Mouse (Mus musculus) heart, embryonic 10.5 days (tissue): Measurements from ENCODE around the gene Metap1. TPM values are rescaled to one million over a fixed set of nuclear protein-coding genes. Genes with fewer than 3 reads are reported as not detected.

Experiments
- DNase-seq: peaks from one replicate; pipeline ENCODE4 v3.0.0-alpha.2; 2017; ENCODE audit warnings: low spot score
- H3K27ac ChIP-seq: fragments of 300-500 bp; sonication (generic); 2 replicates; pipeline ENCODE4 v1.5.1; 2016; ENCODE audit warnings: mild to moderate bottlenecking
- H3K27me3 ChIP-seq: fragments of 300-500 bp; sonication (generic); 2 replicates; pipeline ENCODE4 v1.6.1; 2016; ENCODE audit warnings: mild to moderate bottlenecking; ENCODE audit not compliant: poor library complexity, insufficient read depth, severe bottlenecking
- H3K36me3 ChIP-seq: fragments of 300-500 bp; sonication (generic); 2 replicates; pipeline ENCODE4 v1.6.1; 2016; ENCODE audit warnings: mild to moderate bottlenecking, moderate library complexity
- H3K4me1 ChIP-seq: fragments of 300-500 bp; sonication (generic); 2 replicates; pipeline ENCODE4 v1.6.1; 2016; ENCODE audit warnings: mild to moderate bottlenecking
- H3K4me3 ChIP-seq: fragments of 300-500 bp; sonication (generic); 2 replicates; pipeline ENCODE4 v1.5.1; 2016; ENCODE audit warnings: mild to moderate bottlenecking, moderate library complexity
- H3K9me3 ChIP-seq: fragments of 300-500 bp; sonication (generic); 2 replicates; pipeline ENCODE4 v1.6.1; 2016; ENCODE audit warnings: mild to moderate bottlenecking, moderate library complexity
- WGBS: fragments of 180-500 bp; shearing (Covaris S2); methylation state at CpG from one replicate; pipeline ENCODE4 v1.1.7; 2016; 5-methylcytosine and 5-hydroxymethylcytosine counted together
- polyA plus RNA-seq: library from polyadenylated mRNA; unstranded; fragments of >200 nt; fragmentation: Nextera tagmentation; extraction: Ambion mirVana; gene quantifications from 2 replicates; pipeline ENCODE4 v1.2.1, GENCODE M21; 2016

The Metap1 gene
- polyA plus RNA-seq, 1 experiment from 2014 or later = 47.1 TPM

DNA sequence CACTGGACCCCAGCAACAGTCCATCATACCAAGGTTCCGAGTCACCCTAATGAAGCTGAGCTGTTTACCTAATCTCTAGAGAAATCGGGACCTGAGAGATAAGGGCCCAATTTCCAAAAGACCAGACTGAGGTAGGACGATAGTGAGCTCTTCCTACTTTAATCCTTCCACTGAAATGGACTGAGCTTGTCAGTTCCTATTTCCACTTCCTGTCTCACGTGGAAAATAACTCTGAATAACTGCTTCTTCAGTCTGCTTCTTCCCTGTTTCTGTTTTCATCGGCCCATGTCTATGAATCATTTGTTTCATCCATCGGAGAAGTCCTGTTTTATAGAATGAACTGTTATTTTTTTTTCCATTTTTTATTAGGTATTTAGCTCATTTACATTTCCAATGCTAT, 29.9 kb upstream of the Metap1 start:
- H3K27me3 ChIP-seq = no peaks in the 10 kb centered on the region
- no peaks in the 10 kb centered on the region for H3K4me1 ChIP-seq
- DNase-seq = no peak
- 76% methylated on average over 6 of the region's 6 CpGs for WGBS
- H3K4me3 ChIP-seq = no peak overlapping the region
- H3K27ac ChIP-seq = no peak overlapping the region
- H3K36me3 ChIP-seq = no peaks in the 10 kb centered on the region
- no peaks in the 10 kb centered on the region for H3K9me3 ChIP-seq

DNA sequence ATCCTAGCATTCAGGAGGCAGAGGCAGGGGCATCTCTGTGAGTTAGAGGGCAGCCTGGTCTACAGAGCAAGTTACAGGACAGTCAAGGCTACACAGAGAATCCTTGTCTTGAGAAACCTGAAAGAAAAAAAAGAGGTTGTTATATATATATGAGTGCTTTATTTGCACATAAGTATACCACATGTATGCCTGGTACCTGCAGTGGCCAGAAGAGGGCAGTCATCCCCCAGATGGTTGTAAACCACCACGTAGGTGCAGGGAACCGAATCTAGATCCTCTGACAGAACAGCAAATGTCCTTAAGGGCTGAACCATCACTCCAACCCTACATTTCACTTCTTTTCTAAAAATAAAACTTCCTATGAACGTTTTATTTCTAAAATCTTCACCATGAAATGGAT, 28.6 kb upstream of the Metap1 start:
- WGBS = 50% methylated on average over 3 of the region's 3 CpGs
- H3K9me3 ChIP-seq = no peaks in the 10 kb centered on the region
- peak; percentile 60 for DNase-seq

DNA sequence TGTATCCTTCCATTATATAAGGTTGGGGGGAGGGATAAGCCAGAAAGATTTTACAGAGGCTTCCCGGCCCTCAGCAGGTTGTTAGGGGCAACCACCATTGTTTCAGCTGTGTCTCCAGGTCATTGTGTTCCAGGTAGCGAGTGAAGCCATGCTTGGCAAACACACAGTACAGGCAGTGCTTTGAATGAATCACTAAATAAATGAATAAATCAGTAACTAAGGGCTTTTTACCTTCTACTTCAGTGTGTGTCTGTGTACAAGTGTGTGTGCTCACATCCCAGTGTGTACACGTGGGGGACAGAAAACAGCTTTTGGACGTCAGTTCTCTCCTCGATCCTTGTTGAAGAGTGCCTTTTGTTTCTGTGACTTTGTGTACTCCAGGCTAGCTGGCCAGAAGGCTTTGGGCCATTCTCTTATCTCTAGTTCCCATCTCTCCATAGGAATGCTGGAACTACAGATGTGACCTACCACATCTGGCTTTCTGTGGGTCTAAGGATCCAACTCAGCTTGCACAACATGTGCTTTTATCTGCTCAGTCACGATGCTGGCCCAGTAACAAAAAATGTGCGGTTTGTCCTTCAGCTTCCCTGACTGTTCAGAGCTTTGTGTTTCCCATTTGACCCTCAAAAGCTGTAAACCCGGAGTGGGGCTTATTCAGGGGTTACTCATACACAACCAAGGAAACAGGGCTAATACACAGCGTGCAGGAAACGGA, 26.5 kb upstream of the Metap1 start:
- H3K9me3 ChIP-seq = no peaks in the 10 kb centered on the region
- no peaks in the 10 kb centered on the region for H3K27me3 ChIP-seq
- H3K4me1 ChIP-seq = no peaks in the 10 kb centered on the region
- no peak overlapping the region for H3K27ac ChIP-seq
- WGBS = 66% methylated on average over 10 of the region's 10 CpGs
- H3K4me3 ChIP-seq = no peak overlapping the region
- no peaks in the 10 kb centered on the region for H3K36me3 ChIP-seq
- peak; percentile 39 for DNase-seq

More for the DNA sequence above, 28.6 kb upstream of the Metap1 start:
- no peak overlapping the region for H3K4me3 ChIP-seq
- no peaks in the 10 kb centered on the region for H3K36me3 ChIP-seq
- H3K27me3 ChIP-seq = no peaks in the 10 kb centered on the region
- no peaks in the 10 kb centered on the region for H3K4me1 ChIP-seq
- no peak overlapping the region for H3K27ac ChIP-seq

GRCm38 (mm10) chr3:138514749-138515148, 25.4 kb upstream of the Metap1 start:
- H3K4me3 ChIP-seq = no peak overlapping the region
- DNase-seq = peak; percentile 31
- no peaks in the 10 kb centered on the region for H3K27me3 ChIP-seq
- H3K27ac ChIP-seq = no peak overlapping the region
- H3K36me3 ChIP-seq = no peaks in the 10 kb centered on the region
- no peaks in the 10 kb centered on the region for H3K4me1 ChIP-seq
- H3K9me3 ChIP-seq = no peaks in the 10 kb centered on the region
- WGBS = 65% methylated on average over 3 of the region's 3 CpGs

DNA sequence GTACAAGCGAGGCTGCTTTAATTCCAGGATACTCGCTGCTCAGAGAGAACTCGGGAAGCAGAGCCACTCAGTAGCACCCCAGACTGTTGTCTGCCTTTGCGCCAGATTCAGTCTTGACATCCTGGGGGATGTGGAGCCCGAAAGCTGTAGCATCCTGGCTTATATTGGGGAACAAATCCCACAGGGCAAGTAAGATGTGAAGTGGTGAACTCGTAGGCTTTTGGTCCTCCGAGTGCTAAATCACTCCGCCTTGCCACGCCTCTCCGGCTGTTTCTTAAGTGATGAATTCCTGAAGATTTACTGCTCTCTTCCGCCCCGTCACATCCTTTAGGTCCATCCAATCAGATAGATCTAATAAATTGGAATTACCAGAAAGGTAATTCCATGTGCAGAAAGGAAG, 23.9 kb upstream of the Metap1 start:
- no peaks in the 10 kb centered on the region for H3K4me1 ChIP-seq
- no peak overlapping the region for H3K27ac ChIP-seq
- no peaks in the 10 kb centered on the region for H3K9me3 ChIP-seq
- H3K36me3 ChIP-seq = no peaks in the 10 kb centered on the region
- DNase-seq = no peak
- H3K4me3 ChIP-seq = no peak overlapping the region
- no peaks in the 10 kb centered on the region for H3K27me3 ChIP-seq
- WGBS = 79% methylated on average over 12 of the region's 12 CpGs

GRCm38 (mm10) chr3:138510471-138510870, 21.2 kb upstream of the Metap1 start:
- Histone ChIP-seq H3K36me3 (no peaks in the 10 kb centered on the region), H3K27me3 (peaks cover 4% of the 10 kb centered on the region), H3K4me3 (no peak overlapping the region), H3K27ac (no peak overlapping the region), H3K4me1 (no peaks in the 10 kb centered on the region), H3K9me3 (no peaks in the 10 kb centered on the region)
- 80% methylated on average over 5 of the region's 5 CpGs for WGBS
- DNase-seq = peak; percentile 50

DNA sequence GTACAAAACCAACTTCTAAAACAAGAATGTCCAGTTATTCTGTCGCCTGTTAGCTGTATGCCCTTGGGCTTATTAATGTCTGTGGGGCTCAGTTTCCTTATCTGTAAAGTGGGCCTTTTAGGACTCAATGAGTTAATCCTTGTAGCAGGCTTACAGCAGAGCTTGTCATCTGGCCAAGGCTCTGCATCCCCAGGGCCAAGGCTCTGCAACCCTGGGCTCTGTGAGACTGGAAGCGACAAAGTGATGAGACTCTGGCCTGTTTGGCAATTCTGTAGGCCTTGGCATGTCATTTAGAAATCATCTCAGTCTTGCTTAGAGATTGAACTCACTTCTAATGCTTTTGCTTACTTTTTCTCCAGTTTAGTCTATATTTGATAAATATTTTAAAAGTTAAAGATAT, 20.3 kb upstream of the Metap1 start:
- DNase-seq = no peak
- H3K36me3 ChIP-seq = no peaks in the 10 kb centered on the region
- H3K4me1 ChIP-seq = no peaks in the 10 kb centered on the region
- no peak overlapping the region for H3K4me3 ChIP-seq
- H3K27me3 ChIP-seq = peaks cover 12% of the 10 kb centered on the region
- no peak overlapping the region for H3K27ac ChIP-seq
- H3K9me3 ChIP-seq = no peaks in the 10 kb centered on the region
- WGBS = 78% methylated on average over 2 of the region's 2 CpGs

GRCm38 (mm10) chr3:138506749-138507148, 17.4 kb upstream of the Metap1 start:
- no peak overlapping the region for H3K4me3 ChIP-seq
- 54% methylated on average over 6 of the region's 6 CpGs for WGBS
- no peaks in the 10 kb centered on the region for H3K9me3 ChIP-seq
- no peaks in the 10 kb centered on the region for H3K36me3 ChIP-seq
- H3K27ac ChIP-seq = no peak overlapping the region
- peaks cover 12% of the 10 kb centered on the region for H3K27me3 ChIP-seq
- H3K4me1 ChIP-seq = peaks cover 5% of the 10 kb centered on the region; the same call in 1 of the 2 replicates
- no peak for DNase-seq

- peaks cover 15% of the 10 kb centered on the region for H3K27me3 ChIP-seq
- 30% methylated on average over 11 of the region's 11 CpGs for WGBS
- peaks cover 5% of the 10 kb centered on the region; the same call in 1 of the 2 replicates for H3K4me1 ChIP-seq
- H3K36me3 ChIP-seq = no peaks in the 10 kb centered on the region
- peak; percentile 89 for DNase-seq
- no peak overlapping the region for H3K27ac ChIP-seq
- H3K4me3 ChIP-seq = no peak overlapping the region
- no peaks in the 10 kb centered on the region for H3K9me3 ChIP-seq
Measured at GRCm38 (mm10) chr3:138503754-138504153, 14.4 kb upstream of the Metap1 start.

DNA sequence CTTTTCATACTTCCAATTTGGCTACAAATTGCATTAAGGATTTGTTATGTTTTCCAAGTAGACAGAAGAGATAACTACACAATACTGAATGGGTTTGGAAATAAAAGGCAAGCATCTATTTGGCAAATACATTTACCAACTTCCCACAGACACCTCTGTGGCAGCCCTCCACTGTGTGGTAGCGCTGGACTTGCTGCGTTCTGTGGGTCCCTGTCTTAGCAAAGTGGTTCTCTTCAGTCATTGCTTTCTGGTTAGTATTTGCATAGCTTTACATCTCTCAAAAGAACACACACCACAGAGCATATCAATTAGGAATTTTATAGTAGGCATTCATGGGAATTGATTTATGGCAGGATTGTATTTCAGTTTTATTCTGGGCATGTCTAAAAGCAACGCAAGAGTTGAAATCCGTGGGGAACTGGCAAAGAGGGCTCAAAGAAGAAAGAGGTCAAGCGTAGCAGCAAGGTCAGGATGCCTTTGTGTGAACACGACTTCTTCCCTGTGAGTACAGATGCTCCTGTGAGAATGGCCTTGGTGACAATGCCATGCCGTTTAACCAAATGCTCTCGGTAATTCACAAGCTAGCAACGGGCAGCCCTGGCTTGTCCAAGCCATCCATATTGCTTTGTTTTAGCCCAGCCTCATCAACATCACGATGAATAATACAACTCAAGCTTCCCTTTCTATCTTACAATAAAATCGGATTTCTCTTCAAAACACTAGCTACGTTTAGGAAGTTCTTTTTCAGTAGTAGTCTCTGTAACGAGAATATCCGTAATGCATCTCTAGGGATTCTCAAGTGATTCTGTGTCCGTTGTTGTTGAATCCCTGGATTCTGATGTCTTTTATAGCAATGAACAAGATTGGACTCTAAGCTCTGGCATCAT, 10.8 kb upstream of the Metap1 start:
- DNase-seq = no peak
- WGBS = 75% methylated on average over 15 of the region's 15 CpGs
- Histone ChIP-seq H3K4me1 (peaks cover 5% of the 10 kb centered on the region; the same call in 1 of the 2 replicates), H3K27me3 (peaks cover 7% of the 10 kb centered on the region; the same call in 1 of the 2 replicates), H3K27ac (no peak overlapping the region), H3K36me3 (no peaks in the 10 kb centered on the region), H3K4me3 (no peak overlapping the region), H3K9me3 (no peaks in the 10 kb centered on the region)

- Histone ChIP-seq H3K27ac (no peak overlapping the region), H3K4me1 (peaks cover 2% of the 10 kb centered on the region; the same call in 1 of the 2 replicates), H3K36me3 (no peaks in the 10 kb centered on the region), H3K4me3 (no peak overlapping the region), H3K9me3 (no peaks in the 10 kb centered on the region), H3K27me3 (0 out of 2 replicates have a peak, but pooled peaks cover 3% of the 10 kb centered on the region)
- DNase-seq = no peak
- WGBS = 68% methylated on average over 4 of the region's 4 CpGs
Measured at GRCm38 (mm10) chr3:138498731-138499130, 9.4 kb upstream of the Metap1 start.

DNA sequence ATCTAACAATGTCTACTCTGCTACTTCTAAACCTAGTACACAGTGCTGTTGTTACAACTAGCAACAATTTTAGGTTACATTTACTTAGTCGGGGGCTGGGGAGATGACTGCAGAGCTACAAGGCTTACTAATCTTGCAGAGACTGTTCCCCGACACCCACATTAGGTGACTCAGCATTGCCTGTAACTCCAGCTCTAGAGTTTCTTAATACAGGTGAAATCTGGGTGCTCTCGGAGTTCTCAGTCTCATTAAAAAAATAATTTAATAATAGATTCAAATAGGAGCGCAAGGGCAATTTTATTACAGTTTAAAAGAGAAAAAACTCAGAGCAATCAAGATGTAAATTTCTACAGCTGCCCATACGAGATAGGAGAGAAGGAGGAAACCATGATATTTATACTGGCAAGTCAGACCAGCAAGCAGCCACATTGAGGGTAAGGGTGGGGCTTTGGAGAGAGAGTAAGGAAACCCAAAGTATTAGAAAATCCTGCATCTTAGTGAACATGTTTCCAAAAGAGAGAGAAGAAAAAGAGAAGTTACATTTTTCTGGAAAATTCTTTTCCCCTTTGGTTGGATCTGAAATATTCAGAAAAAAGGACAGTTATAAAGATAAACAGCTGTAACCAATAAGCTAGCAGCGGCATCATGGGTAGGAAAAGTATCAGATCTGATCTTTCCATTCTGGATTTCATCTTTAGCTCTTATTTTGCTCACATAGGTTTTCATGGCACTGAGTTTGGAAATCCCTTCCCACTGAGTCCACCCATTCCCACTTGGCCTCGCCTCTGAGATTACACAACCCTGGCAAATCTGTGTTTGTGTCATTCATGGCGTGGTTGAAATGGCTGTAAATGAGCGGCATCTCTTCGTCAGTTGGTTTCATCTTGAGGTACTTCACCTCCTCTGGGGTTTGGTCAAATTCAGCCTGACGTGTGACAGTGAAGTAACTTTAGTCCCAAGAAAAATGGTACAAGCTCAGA, 6.1 kb upstream of the Metap1 start:
- Histone ChIP-seq H3K9me3 (no peaks in the 10 kb centered on the region), H3K4me3 (no peak overlapping the region), H3K36me3 (no peaks in the 10 kb centered on the region), H3K4me1 (no peaks in the 10 kb centered on the region), H3K27me3 (0 out of 2 replicates have a peak, but pooled peaks cover 3% of the 10 kb centered on the region), H3K27ac (no peak overlapping the region)
- whole genome bisulfite sequencing = 80% methylated on average over 11 of the region's 11 CpGs
- DNase-seq = no peak
